Mouse (Mus musculus) midbrain, embryonic 12.5 days (tissue): ENCODE data around the gene Sept9. TPM values are rescaled to one million over a fixed set of nuclear protein-coding genes. Genes with fewer than 3 reads are reported as not detected.
A peak's percentile ranks its signal among the peaks of the same experiment; 100 is the strongest.

ENCODE experiments used
- ATAC-seq: fragments of 200-750 bp; cut with Nextera tagmentation; 2 replicates; pipeline ENCODE4 v1.8.0; 2017; ENCODE audit warnings: low read depth, moderate TSS enrichment, moderate library complexity; ENCODE audit not compliant: low FRiP score
- H3K27ac ChIP-seq: fragments of 300-500 bp; sonication (generic); replicated peaks from 2 replicates; pipeline ENCODE4 v1.5.1; 2016; ENCODE audit warnings: mild to moderate bottlenecking
- H3K27me3 ChIP-seq: fragments of 300-500 bp; sonication (generic); 2 replicates; pipeline ENCODE4 v1.6.1; 2016; ENCODE audit warnings: mild to moderate bottlenecking
- H3K36me3 ChIP-seq: fragments of 300-500 bp; sonication (generic); 2 replicates; pipeline ENCODE4 v1.6.1; 2016
- H3K4me1 ChIP-seq: fragments of 300-500 bp; sonication (generic); 2 replicates; pipeline ENCODE4 v1.6.1; 2016
- H3K4me2 ChIP-seq: fragments of 300-500 bp; sonication (generic); replicated peaks from 2 replicates; pipeline ENCODE4 v1.6.1; 2016; ENCODE audit warnings: mild to moderate bottlenecking, moderate library complexity
- H3K4me3 ChIP-seq: fragments of 300-500 bp; sonication (generic); 2 replicates; pipeline ENCODE4 v1.5.1; 2016; ENCODE audit warnings: mild to moderate bottlenecking
- H3K9ac ChIP-seq: fragments of 300-500 bp; sonication (generic); replicated peaks from 2 replicates; pipeline ENCODE4 v1.6.1; 2016; ENCODE audit warnings: mild to moderate bottlenecking, moderate library complexity
- H3K9me3 ChIP-seq: fragments of 300-500 bp; sonication (generic); 2 replicates; pipeline ENCODE4 v1.6.1; 2016; ENCODE audit warnings: mild to moderate bottlenecking
- whole genome bisulfite sequencing: fragments of 180-500 bp; shearing (Covaris S2); methylation state at CpG from one replicate; pipeline ENCODE4 v1.1.7; 2016; 5-methylcytosine and 5-hydroxymethylcytosine counted together
- polyA plus RNA-seq: library from polyadenylated mRNA; unstranded; fragments of >200 nt; fragmentation: Nextera tagmentation; extraction: Ambion mirVana; gene quantifications from 2 replicates; pipeline ENCODE4 v1.2.1, GENCODE M21; 2016

Gene Sept9
- polyA plus RNA-seq, 1 experiment from 2014 or later, result 176 TPM

- H3K27ac ChIP-seq, result no peak overlapping the region
- no peaks in the 10 kb centered on the region for H3K4me1 ChIP-seq
- 79% methylated on average over 9 of the region's 9 CpGs for WGBS
- H3K4me2 ChIP-seq, result no peak overlapping the region
- no peaks in the 10 kb centered on the region for H3K9me3 ChIP-seq
- H3K36me3 ChIP-seq, result no peaks in the 10 kb centered on the region
- ATAC-seq, result no peak
- H3K9ac ChIP-seq, result no peak overlapping the region
- H3K4me3 ChIP-seq, result no peak overlapping the region
- H3K27me3 ChIP-seq, result no peaks in the 10 kb centered on the region; the same call in 1 of the 2 replicates
These were observed 40.9 kb downstream of the Sept9 start for GRCm38 (mm10) chr11:117240322-117240721.

- ATAC-seq, result no peak
- H3K4me3 ChIP-seq, result no peak overlapping the region
- H3K4me1 ChIP-seq, result no peaks in the 10 kb centered on the region
- no peaks in the 10 kb centered on the region for H3K36me3 ChIP-seq
- H3K4me2 ChIP-seq, result no peak overlapping the region
- 84% methylated on average over 11 of the region's 11 CpGs for WGBS
- H3K9me3 ChIP-seq, result no peaks in the 10 kb centered on the region
- H3K9ac ChIP-seq, result 0 out of 2 replicates have a peak overlapping the region, but pooled peaks have one; percentile 5
- no peak overlapping the region for H3K27ac ChIP-seq
- no peaks in the 10 kb centered on the region; the same call in 1 of the 2 replicates for H3K27me3 ChIP-seq
These were observed 41.6 kb downstream of the Sept9 start for GRCm38 (mm10) chr11:117240861-117241738.

GRCm38 (mm10) chr11:117242339-117243084 lies 43.1 kb downstream of the Sept9 start:
- Histone ChIP-seq H3K4me1 (no peaks in the 10 kb centered on the region), H3K27me3 (no peaks in the 10 kb centered on the region), H3K4me3 (no peak overlapping the region), H3K9me3 (no peaks in the 10 kb centered on the region), H3K27ac (no peak overlapping the region), H3K9ac (no peak overlapping the region), H3K36me3 (no peaks in the 10 kb centered on the region), H3K4me2 (no peak overlapping the region)
- no peak for ATAC-seq
- 93% methylated on average over 10 of the region's 10 CpGs for WGBS

- Histone ChIP-seq H3K9me3 (no peaks in the 10 kb centered on the region), H3K9ac (no peak overlapping the region), H3K4me3 (no peak overlapping the region), H3K4me1 (peaks cover 8% of the 10 kb centered on the region), H3K27ac (no peak overlapping the region), H3K4me2 (no peak overlapping the region), H3K27me3 (no peaks in the 10 kb centered on the region), H3K36me3 (no peaks in the 10 kb centered on the region)
- WGBS, result 85% methylated on average over 12 of the region's 12 CpGs
- no peak for ATAC-seq
These were observed 44.3 kb downstream of the Sept9 start for GRCm38 (mm10) chr11:117243536-117244290.

GRCm38 (mm10) chr11:117245041-117245725 lies 45.7 kb downstream of the Sept9 start:
- Histone ChIP-seq H3K36me3 (no peaks in the 10 kb centered on the region), H3K9me3 (no peaks in the 10 kb centered on the region), H3K4me2 (no peak overlapping the region), H3K27me3 (no peaks in the 10 kb centered on the region), H3K4me1 (peaks cover 18% of the 10 kb centered on the region), H3K4me3 (no peak overlapping the region), H3K9ac (no peak overlapping the region), H3K27ac (no peak overlapping the region)
- no peak for ATAC-seq
- WGBS, result 47% methylated on average over 8 of the region's 8 CpGs

- no peak overlapping the region for H3K4me2 ChIP-seq
- H3K9me3 ChIP-seq, result no peaks in the 10 kb centered on the region
- no peak for ATAC-seq
- no peaks in the 10 kb centered on the region for H3K36me3 ChIP-seq
- no peak overlapping the region for H3K9ac ChIP-seq
- no peak overlapping the region for H3K27ac ChIP-seq
- H3K4me1 ChIP-seq, result peaks cover 18% of the 10 kb centered on the region
- 81% methylated on average over 3 of the region's 3 CpGs for WGBS
- no peaks in the 10 kb centered on the region for H3K27me3 ChIP-seq
- H3K4me3 ChIP-seq, result no peak overlapping the region
These were observed 46.4 kb downstream of the Sept9 start for GRCm38 (mm10) chr11:117245846-117246245.

- ATAC-seq, result no peak
These were observed 46.8 kb downstream of the Sept9 start for GRCm38 (mm10) chr11:117246286-117246685.

GRCm38 (mm10) chr11:117246981-117247431 lies 47.5 kb downstream of the Sept9 start:
- no peak overlapping the region for H3K9ac ChIP-seq
- H3K4me2 ChIP-seq, result no peak overlapping the region
- WGBS, result 90% methylated on average over 9 of the region's 9 CpGs
- H3K27me3 ChIP-seq, result no peaks in the 10 kb centered on the region
- no peaks in the 10 kb centered on the region for H3K9me3 ChIP-seq
- no peak overlapping the region for H3K27ac ChIP-seq
- no peaks in the 10 kb centered on the region for H3K36me3 ChIP-seq
- peaks cover 18% of the 10 kb centered on the region for H3K4me1 ChIP-seq
- ATAC-seq, result no peak
- no peak overlapping the region for H3K4me3 ChIP-seq

More at GRCm38 (mm10) chr11:117246286-117246685, 46.8 kb downstream of the Sept9 start:
- Histone ChIP-seq H3K4me3 (no peak overlapping the region), H3K36me3 (no peaks in the 10 kb centered on the region), H3K4me1 (peaks cover 18% of the 10 kb centered on the region), H3K9ac (no peak overlapping the region), H3K9me3 (no peaks in the 10 kb centered on the region), H3K4me2 (no peak overlapping the region), H3K27ac (no peak overlapping the region), H3K27me3 (no peaks in the 10 kb centered on the region)
- 71% methylated on average over 8 of the region's 8 CpGs for WGBS

GRCm38 (mm10) chr11:117247541-117247940 lies 48.1 kb downstream of the Sept9 start:
- H3K4me1 ChIP-seq, result peaks cover 18% of the 10 kb centered on the region
- H3K27ac ChIP-seq, result no peak overlapping the region
- no peaks in the 10 kb centered on the region for H3K36me3 ChIP-seq
- H3K4me2 ChIP-seq, result no peak overlapping the region
- H3K9me3 ChIP-seq, result no peaks in the 10 kb centered on the region
- WGBS, result 68% methylated on average over 5 of the region's 5 CpGs
- H3K27me3 ChIP-seq, result no peaks in the 10 kb centered on the region
- ATAC-seq, result no peak
- no peak overlapping the region for H3K9ac ChIP-seq
- H3K4me3 ChIP-seq, result no peak overlapping the region

GRCm38 (mm10) chr11:117248734-117249248 lies 49.3 kb downstream of the Sept9 start:
- H3K4me2 ChIP-seq, result no peak overlapping the region
- no peak for ATAC-seq
- H3K9ac ChIP-seq, result no peak overlapping the region
- H3K36me3 ChIP-seq, result no peaks in the 10 kb centered on the region
- H3K27ac ChIP-seq, result peak overlapping the region; percentile 2
- H3K4me1 ChIP-seq, result peaks cover 19% of the 10 kb centered on the region
- 50% methylated on average over 11 of the region's 11 CpGs for WGBS
- no peaks in the 10 kb centered on the region for H3K9me3 ChIP-seq
- no peak overlapping the region for H3K4me3 ChIP-seq
- no peaks in the 10 kb centered on the region for H3K27me3 ChIP-seq
